Mouse (Mus musculus) stomach, postnatal 0 days (tissue): ENCODE results near the gene Oxct2a.

Experiments used
- CTCF ChIP-seq: IDR thresholded peaks from 2 replicates; pipeline ENCODE4 v1.5.1; 2016; ENCODE audit warnings: antibody characterized with exemption, low read depth, mild to moderate bottlenecking, moderate library complexity
- EP300 ChIP-seq: optimal IDR thresholded peaks from 2 replicates; pipeline ENCODE3; 2016; ENCODE audit warnings: antibody characterized with exemption

GRCm38 (mm10) chr4:123355941-123356340 lies 32.5 kb upstream of the Oxct2a start:
- TF ChIP-seq CTCF (no peak), EP300 (no peak)
